Mouse (Mus musculus) midbrain, postnatal 0 days (tissue): ENCODE measurements around the gene Nrxn3. TPM values are rescaled to one million over a fixed set of nuclear protein-coding genes. Genes with fewer than 3 reads are reported as not detected.

ENCODE experiments used
- ATAC-seq: fragments of 200-750 bp; cut with Nextera tagmentation; 2 replicates; pipeline ENCODE4 v1.8.0; 2017; ENCODE audit warnings: moderate number of reproducible peaks, mild to moderate bottlenecking, moderate TSS enrichment, moderate library complexity; ENCODE audit not compliant: low FRiP score
- DNase-seq: peaks from one replicate; pipeline ENCODE4 v3.0.0-alpha.2; 2015; ENCODE audit warnings: low spot score
- H3K27ac ChIP-seq: fragments of 300-500 bp; sonication (generic); 2 replicates; pipeline ENCODE4 v1.5.1; 2014; ENCODE audit warnings: low read depth, mild to moderate bottlenecking, low read length, mixed read lengths
- H3K27me3 ChIP-seq: fragments of 300-500 bp; sonication (generic); 2 replicates; pipeline ENCODE4 v1.6.1; 2014; ENCODE audit warnings: low read length, control low read depth, mixed read lengths; ENCODE audit not compliant: insufficient read depth
- H3K36me3 ChIP-seq: fragments of 300-500 bp; sonication (generic); 2 replicates; pipeline ENCODE4 v1.6.1; 2014; ENCODE audit warnings: low read length, control low read depth, mixed read lengths; ENCODE audit not compliant: insufficient read depth
- H3K4me1 ChIP-seq: fragments of 300-500 bp; sonication (generic); 2 replicates; pipeline ENCODE4 v1.6.1; 2014; ENCODE audit warnings: mild to moderate bottlenecking, control low read depth, antibody characterized with exemption, low read length, mixed read lengths; ENCODE audit not compliant: insufficient read depth
- H3K4me2 ChIP-seq: fragments of 300-500 bp; sonication (generic); 2 replicates; pipeline ENCODE4 v1.6.1; 2014; ENCODE audit warnings: low read depth, mild to moderate bottlenecking, low read length, mixed read lengths; ENCODE audit not compliant: poor library complexity, severe bottlenecking
- H3K4me3 ChIP-seq: fragments of 300-500 bp; sonication (generic); 2 replicates; pipeline ENCODE4 v1.5.1; 2014; ENCODE audit warnings: low read depth, mild to moderate bottlenecking, low read length, moderate library complexity
- H3K9ac ChIP-seq: fragments of 300-500 bp; sonication (generic); replicated peaks from 2 replicates; pipeline ENCODE4 v1.6.1; 2014; ENCODE audit warnings: mild to moderate bottlenecking, low read length, moderate library complexity, mixed read lengths; ENCODE audit not compliant: poor library complexity, severe bottlenecking
- H3K9me3 ChIP-seq: fragments of 300-500 bp; sonication (generic); 2 replicates; pipeline ENCODE4 v1.6.1; 2016; ENCODE audit warnings: low read length, control low read depth
- CTCF ChIP-seq: IDR thresholded peaks from 2 replicates; pipeline ENCODE4 v1.5.1; 2016; ENCODE audit warnings: antibody characterized with exemption, mild to moderate bottlenecking
- WGBS: fragments of 180-500 bp; shearing (Covaris S2); extraction: QIAGEN DNeasy Blood & Tissue Kit; methylation state at CpG from one replicate; pipeline ENCODE4 v1.1.7; 2014; 5-methylcytosine and 5-hydroxymethylcytosine counted together
- polyA plus RNA-seq: library from polyadenylated mRNA; unstranded; fragments of >200 nt; fragmentation: Nextera tagmentation; extraction: Ambion mirVana; gene quantifications from 2 replicates; pipeline ENCODE4 v1.2.1, GENCODE M21; 2015
- total RNA-seq: library from RNA; depleted of rRNA; stranded (reverse); fragments of >200 nt; gene quantifications from 2 replicates; pipeline ENCODE4 v1.2.3, GENCODE M21; 2014

The Nrxn3 gene
- total and polyA plus RNA-seq, 2 experiments from 2014 or later, result 80.8 to 88.2 TPM

- Histone ChIP-seq H3K27ac (no peak overlapping the region), H3K27me3 (no peaks in the 10 kb centered on the region), H3K36me3 (no peaks in the 10 kb centered on the region), H3K4me1 (no peaks in the 10 kb centered on the region), H3K9ac (no peak overlapping the region), H3K4me2 (no peak overlapping the region), H3K4me3 (no peak overlapping the region), H3K9me3 (no peaks in the 10 kb centered on the region)
- ATAC-seq (no peak), DNase-seq (no peak)
- no peak for TF ChIP-seq CTCF
- 92% methylated on average over 1 of the region's 1 CpGs for WGBS
Observed at GRCm38 (mm10) chr12:89932338-89932737, 1209.7 kb downstream of the Nrxn3 start.

GRCm38 (mm10) chr12:89933630-89934029 is 1211.0 kb downstream of the Nrxn3 start:
- no peak for TF ChIP-seq CTCF
- Histone ChIP-seq H3K9me3 (no peaks in the 10 kb centered on the region), H3K27ac (no peak overlapping the region), H3K27me3 (no peaks in the 10 kb centered on the region), H3K9ac (no peak overlapping the region), H3K36me3 (no peaks in the 10 kb centered on the region), H3K4me3 (no peak overlapping the region), H3K4me1 (no peaks in the 10 kb centered on the region), H3K4me2 (no peak overlapping the region)
- 68% methylated on average over 5 of the region's 5 CpGs for WGBS
- peak; percentile 41 for DNase-seq
- no peak for ATAC-seq

GRCm38 (mm10) chr12:89940746-89941145 is 1218.1 kb downstream of the Nrxn3 start:
- H3K4me1 ChIP-seq, result no peaks in the 10 kb centered on the region
- no peak overlapping the region for H3K4me3 ChIP-seq
- TF ChIP-seq CTCF, result no peak
- H3K27me3 ChIP-seq, result no peaks in the 10 kb centered on the region
- H3K27ac ChIP-seq, result no peak overlapping the region
- DNase-seq, result no peak
- no peak for ATAC-seq
- H3K36me3 ChIP-seq, result no peaks in the 10 kb centered on the region
- no peak overlapping the region for H3K4me2 ChIP-seq
- no peak overlapping the region for H3K9ac ChIP-seq
- 94% methylated on average over 2 of the region's 2 CpGs for WGBS
- H3K9me3 ChIP-seq, result no peaks in the 10 kb centered on the region

- 74% methylated on average over 2 of the region's 2 CpGs for whole genome bisulfite sequencing
Observed at GRCm38 (mm10) chr12:89945911-89946502, 1223.3 kb downstream of the Nrxn3 start.

GRCm38 (mm10) chr12:89946522-89946921 is 1223.8 kb downstream of the Nrxn3 start:
- no peak for TF ChIP-seq CTCF
- no peak overlapping the region for H3K9ac ChIP-seq
- 59% methylated on average over 5 of the region's 5 CpGs for WGBS
- no peak overlapping the region for H3K4me2 ChIP-seq
- DNase-seq (no peak), ATAC-seq (no peak)
- H3K27me3 ChIP-seq, result no peaks in the 10 kb centered on the region
- no peak overlapping the region for H3K4me3 ChIP-seq
- H3K9me3 ChIP-seq, result no peaks in the 10 kb centered on the region
- no peaks in the 10 kb centered on the region for H3K4me1 ChIP-seq
- H3K27ac ChIP-seq, result no peak overlapping the region
- H3K36me3 ChIP-seq, result no peaks in the 10 kb centered on the region

More at GRCm38 (mm10) chr12:89945911-89946502, 1223.3 kb downstream of the Nrxn3 start:
- ATAC-seq (no peak), DNase-seq (peak; percentile 14)
- no peaks in the 10 kb centered on the region for H3K27me3 ChIP-seq
- H3K4me3 ChIP-seq, result no peak overlapping the region
- H3K4me1 ChIP-seq, result no peaks in the 10 kb centered on the region
- no peaks in the 10 kb centered on the region for H3K9me3 ChIP-seq
- TF ChIP-seq CTCF, result no peak
- H3K27ac ChIP-seq, result no peak overlapping the region
- no peaks in the 10 kb centered on the region for H3K36me3 ChIP-seq
- H3K9ac ChIP-seq, result no peak overlapping the region
- H3K4me2 ChIP-seq, result no peak overlapping the region

- H3K27me3 ChIP-seq, result no peaks in the 10 kb centered on the region
- ATAC-seq (no peak), DNase-seq (no peak)
- H3K4me3 ChIP-seq, result no peak overlapping the region
- TF ChIP-seq CTCF, result no peak
- H3K4me2 ChIP-seq, result no peak overlapping the region
- H3K4me1 ChIP-seq, result no peaks in the 10 kb centered on the region
- no peak overlapping the region for H3K27ac ChIP-seq
- no peaks in the 10 kb centered on the region for H3K9me3 ChIP-seq
- no peaks in the 10 kb centered on the region for H3K36me3 ChIP-seq
- no peak overlapping the region for H3K9ac ChIP-seq
Observed at GRCm38 (mm10) chr12:89953237-89953636, 1230.6 kb downstream of the Nrxn3 start.
